Comparison of ENCODE assay signal across 9 mouse cellular contexts in genomic region chr11:43483122-43483792, GRCm38 (mm10). TPM values are rescaled to one million over a fixed set of nuclear protein-coding genes. Genes with fewer than 3 reads are reported as not detected.
DNase-seq lines count a peak whose midpoint lies in the region; ATAC-seq lines count a peak whose summit lies in the region.
"Had no signal": no experiment of that assay in that cellular context is flagged by ENCODE, and none has a peak within 500 bp of the region (broad histone marks: within the 10 kb centered on the region; RNA-seq: fewer than 3 reads in every experiment).

No protein-coding gene starts in this region.

- no peaks in the 10 kb centered on the region for H3K9me3 ChIP-seq in forebrain, embryonic 10.5 days
- no peaks in the 10 kb centered on the region for H3K9me3 ChIP-seq in forebrain, embryonic 12.5 days
- H3K9me3 ChIP-seq in heart, embryonic 15.5 days (replicated peaks): no peaks in the 10 kb centered on the region
- H3K9me3 ChIP-seq in limb, embryonic 12.5 days: no peaks in the 10 kb centered on the region
- H3K9me3 ChIP-seq: midbrain, embryonic 10.5 days had no signal

- H3K9ac ChIP-seq in forebrain, embryonic 12.5 days: no peak overlapping the region
- H3K9ac ChIP-seq in heart, embryonic 15.5 days: no peak overlapping the region
- no peak overlapping the region for H3K9ac ChIP-seq in limb, embryonic 12.5 days (replicated peaks)

- H3K27ac ChIP-seq in forebrain, embryonic 10.5 days: no peak overlapping the region
- no peak overlapping the region for H3K27ac ChIP-seq in forebrain, embryonic 12.5 days
- H3K27ac ChIP-seq in heart, embryonic 15.5 days: peak overlapping the region; percentile 85
- H3K27ac ChIP-seq in limb, embryonic 12.5 days: peak overlapping the region; percentile 68
- H3K27ac ChIP-seq: midbrain, embryonic 10.5 days had no signal

- H3K36me3 ChIP-seq in forebrain, embryonic 10.5 days (replicated peaks): no peaks in the 10 kb centered on the region
- no peaks in the 10 kb centered on the region for H3K36me3 ChIP-seq in forebrain, embryonic 12.5 days (replicated peaks)
- no peaks in the 10 kb centered on the region for H3K36me3 ChIP-seq in heart, embryonic 15.5 days
- H3K36me3 ChIP-seq in limb, embryonic 12.5 days: no peaks in the 10 kb centered on the region
- H3K36me3 ChIP-seq: midbrain, embryonic 10.5 days had no signal

- peaks cover 6% of the 10 kb centered on the region; the same call in 1 of the 2 replicates for H3K27me3 ChIP-seq in forebrain, embryonic 10.5 days (ENCODE audit: poor library complexity, severe bottlenecking)
- 0 out of 2 replicates have a peak, but pooled peaks cover 4% of the 10 kb centered on the region for H3K27me3 ChIP-seq in forebrain, embryonic 12.5 days
- H3K27me3 ChIP-seq in heart, embryonic 15.5 days: no peaks in the 10 kb centered on the region
- H3K27me3 ChIP-seq in limb, embryonic 12.5 days: no peaks in the 10 kb centered on the region

- H3K4me1 ChIP-seq in forebrain, embryonic 10.5 days: peaks cover 26% of the 10 kb centered on the region
- H3K4me1 ChIP-seq in forebrain, embryonic 12.5 days: peaks cover 10% of the 10 kb centered on the region
- H3K4me1 ChIP-seq in heart, embryonic 15.5 days (replicated peaks): peaks cover 45% of the 10 kb centered on the region
- H3K4me1 ChIP-seq in limb, embryonic 12.5 days (replicated peaks): peaks cover 45% of the 10 kb centered on the region

- DNase-seq in forebrain, embryonic 10.5 days (ENCODE audit: extremely low spot score, low spot score): peak; percentile 13
- DNase-seq in embryo, embryonic 11 days: peak; percentile 38
- DNase-seq in frontal cortex, postnatal 25 days (ENCODE audit: low spot score in 2 of 2): no peak
- no peak for DNase-seq in right cerebral cortex, postnatal 14 days
- no peak for DNase-seq in adipocyte (ENCODE audit: low spot score)

- H3K4me2 ChIP-seq in forebrain, embryonic 12.5 days: no peak overlapping the region
- H3K4me2 ChIP-seq in heart, embryonic 15.5 days: no peak overlapping the region
- no peak overlapping the region for H3K4me2 ChIP-seq in limb, embryonic 12.5 days

- H3K4me3 ChIP-seq in forebrain, embryonic 10.5 days: no peak overlapping the region
- no peak overlapping the region for H3K4me3 ChIP-seq in forebrain, embryonic 12.5 days (replicated peaks)
- H3K4me3 ChIP-seq in heart, embryonic 15.5 days: no peak overlapping the region
- H3K4me3 ChIP-seq in limb, embryonic 12.5 days (replicated peaks): no peak overlapping the region
- H3K4me3 ChIP-seq: midbrain, embryonic 10.5 days had no signal

- 64% methylated on average over 6 of the region's 6 CpGs for WGBS in forebrain, embryonic 10.5 days
- WGBS in forebrain, embryonic 12.5 days: 70% methylated on average over 6 of the region's 6 CpGs
- WGBS in heart, embryonic 15.5 days: 39% methylated on average over 6 of the region's 6 CpGs
- WGBS in limb, embryonic 12.5 days: 21% methylated on average over 6 of the region's 6 CpGs

- ATAC-seq in forebrain, embryonic 12.5 days (ENCODE audit: low FRiP score): no peak
- peak; percentile 82 for ATAC-seq in heart, embryonic 15.5 days (replicated peaks; ENCODE audit: insufficient number of reproducible peaks, insufficient read depth, low FRiP score, low read depth)
- ATAC-seq in limb, embryonic 12.5 days (ENCODE audit: insufficient number of reproducible peaks, insufficient read depth, low FRiP score, low TSS enrichment, low read depth): no peak; the same call in 1 of the 2 replicates

RNA-seq across cellular contexts. Expression of gene C1qtnf2, which starts 9.2 kb away (rescaled TPM):
- 0.71 and 1.2 TPM in 2 replicates for polyA plus RNA-seq in forebrain, embryonic 10.5 days (2016; fragmentation: Nextera tagmentation; extraction: Ambion mirVana)
- polyA plus RNA-seq in forebrain, embryonic 12.5 days (2016; fragmentation: Nextera tagmentation; extraction: Ambion mirVana): 1.7 and 2.1 TPM in 2 replicates
- 6.4 and 8.1 TPM in 2 replicates for polyA plus RNA-seq in heart, embryonic 15.5 days (2015; fragmentation: Nextera tagmentation; extraction: Ambion mirVana)
- 3.2 and 5.0 TPM in 2 replicates for polyA plus RNA-seq in limb, embryonic 12.5 days (2016; fragmentation: Nextera tagmentation; extraction: Ambion mirVana)

RNA-seq across cellular contexts. Expression of gene Ccnjl, which starts 45.3 kb away (rescaled TPM):
- polyA plus RNA-seq in forebrain, embryonic 10.5 days (2016; fragmentation: Nextera tagmentation; extraction: Ambion mirVana): 34.8 and 36.9 TPM in 2 replicates
- polyA plus RNA-seq in forebrain, embryonic 12.5 days (2016; fragmentation: Nextera tagmentation; extraction: Ambion mirVana): 20.6 and 22.1 TPM in 2 replicates
- polyA plus RNA-seq in heart, embryonic 15.5 days (2015; fragmentation: Nextera tagmentation; extraction: Ambion mirVana): 20.2 and 21.0 TPM in 2 replicates
- 22.6 and 23.3 TPM in 2 replicates for polyA plus RNA-seq in limb, embryonic 12.5 days (2016; fragmentation: Nextera tagmentation; extraction: Ambion mirVana)

RNA-seq across cellular contexts. Expression of gene Slu7, which starts 49.7 kb away (rescaled TPM):
- polyA plus RNA-seq in forebrain, embryonic 10.5 days (2016; fragmentation: Nextera tagmentation; extraction: Ambion mirVana): 52.0 and 53.7 TPM in 2 replicates
- 62.8 and 66.9 TPM in 2 replicates for polyA plus RNA-seq in forebrain, embryonic 12.5 days (2016; fragmentation: Nextera tagmentation; extraction: Ambion mirVana)
- 35.8 and 42.3 TPM in 2 replicates for polyA plus RNA-seq in heart, embryonic 15.5 days (2015; fragmentation: Nextera tagmentation; extraction: Ambion mirVana)
- polyA plus RNA-seq in limb, embryonic 12.5 days (2016; fragmentation: Nextera tagmentation; extraction: Ambion mirVana): 58.5 and 68.0 TPM in 2 replicates

RNA-seq across cellular contexts. Expression of gene Pttg1, which starts 57.2 kb away (rescaled TPM):
- 83.0 and 84.6 TPM in 2 replicates for polyA plus RNA-seq in forebrain, embryonic 10.5 days (2016; fragmentation: Nextera tagmentation; extraction: Ambion mirVana)
- polyA plus RNA-seq in forebrain, embryonic 12.5 days (2016; fragmentation: Nextera tagmentation; extraction: Ambion mirVana): 55.8 and 62.5 TPM in 2 replicates
- polyA plus RNA-seq in heart, embryonic 15.5 days (2015; fragmentation: Nextera tagmentation; extraction: Ambion mirVana): 102 and 121 TPM in 2 replicates
- 104 and 106 TPM in 2 replicates for polyA plus RNA-seq in limb, embryonic 12.5 days (2016; fragmentation: Nextera tagmentation; extraction: Ambion mirVana)

Comparison
In these comparisons a context has a peak if more than half of its experiments do, and no peak if none do; other contexts are left out.
1. DNase-seq: peak in forebrain, embryonic 10.5 days (single experiment) and embryo, embryonic 11 days (single experiment); none in frontal cortex, postnatal 25 days (0 of 2), right cerebral cortex, postnatal 14 days (single experiment) and adipocyte (single experiment).
2. H3K27ac ChIP-seq: peak in heart, embryonic 15.5 days (single experiment) and limb, embryonic 12.5 days (single experiment); none in forebrain, embryonic 10.5 days (single experiment) and forebrain, embryonic 12.5 days (single experiment).